Mouse (Mus musculus) MEL (cell line): Measurements from ENCODE around the gene Mphosph6.

Source experiments
- CTCF ChIP-seq, 3 experiments: IDR thresholded peaks in 2 of 3; conservative IDR thresholded peaks in 1 of 3; 2 replicates each; pipeline ENCODE4 v1.5.1; 2011 to 2012; ENCODE audit warnings: low read length in 3 of 3, low read depth in 2 of 3, mild to moderate bottlenecking in 2 of 3, improper control_type of control experiment in 1 of 3, inconsistent platforms in 1 of 3, mixed read lengths in 1 of 3, moderate library complexity in 1 of 3; ENCODE audit not compliant: control insufficient read depth in 1 of 3, insufficient read depth in 1 of 3, poor library complexity in 1 of 3, severe bottlenecking in 1 of 3
- EP300 ChIP-seq, 2 experiments: IDR thresholded peaks; 2 replicates each; pipeline ENCODE4 v1.6.1; 2011; ENCODE audit warnings: improper control_type of control experiment in 2 of 2, low read length in 2 of 2, low read depth in 1 of 2, mild to moderate bottlenecking in 1 of 2
- ETS1 ChIP-seq: IDR thresholded peaks from 2 replicates; pipeline ENCODE4 v1.6.1; 2012; ENCODE audit warnings: low read depth, mild to moderate bottlenecking, inconsistent platforms, low read length, improper control_type of control experiment, moderate library complexity
- GABPA ChIP-seq: IDR thresholded peaks from 2 replicates; pipeline ENCODE4 v1.6.1; 2012; ENCODE audit warnings: low read depth, mild to moderate bottlenecking, inconsistent platforms, low read length, improper control_type of control experiment, moderate library complexity
- GATA1 ChIP-seq: IDR thresholded peaks from 2 replicates; pipeline ENCODE4 v1.6.1; 2011; ENCODE audit warnings: low read depth, low read length, improper control_type of control experiment
- NELFE ChIP-seq: IDR thresholded peaks from 2 replicates; pipeline ENCODE4 v1.6.1; 2011; ENCODE audit warnings: low read depth, low read length, improper control_type of control experiment
- POLR2A ChIP-seq, 2 experiments: IDR thresholded peaks; 2 replicates each; pipeline ENCODE4 v1.6.1; 2011 to 2012; ENCODE audit warnings: low read length in 2 of 2, mild to moderate bottlenecking in 2 of 2, control low read depth in 1 of 2, improper control_type of control experiment in 1 of 2, low read depth in 1 of 2, moderate library complexity in 1 of 2; ENCODE audit not compliant: control insufficient read depth in 1 of 2, insufficient read depth in 1 of 2, poor library complexity in 1 of 2
- POLR2AphosphoS2 ChIP-seq: IDR thresholded peaks from 2 replicates; pipeline ENCODE4 v1.6.1; 2011; ENCODE audit warnings: low read length, improper control_type of control experiment
- UBTF ChIP-seq: IDR thresholded peaks from 2 replicates; pipeline ENCODE4 v1.6.1; 2012; ENCODE audit warnings: low read depth, mild to moderate bottlenecking, inconsistent platforms, low read length, improper control_type of control experiment, moderate library complexity, borderline replicate concordance; ENCODE audit not compliant: insufficient read depth
- USF1 ChIP-seq: IDR thresholded peaks from 2 replicates; pipeline ENCODE4 v1.6.1; 2014; ENCODE audit warnings: low read depth, mild to moderate bottlenecking, inconsistent platforms, low read length, improper control_type of control experiment, moderate library complexity
- ZC3H11A ChIP-seq: IDR thresholded peaks from 2 replicates; pipeline ENCODE4 v1.6.1; 2012; ENCODE audit warnings: low read depth, mild to moderate bottlenecking, inconsistent platforms, low read length, improper control_type of control experiment
- ZNF384 ChIP-seq: IDR thresholded peaks from 2 replicates; pipeline ENCODE4 v1.6.1; 2012; ENCODE audit warnings: low read depth, mild to moderate bottlenecking, inconsistent platforms, low read length, improper control_type of control experiment

GRCm38 (mm10) chr8:117786428-117786827 is 15.3 kb downstream of the Mphosph6 start:
- TF ChIP-seq CTCF (IDR thresholded peaks at IDR 0.05 in 2 of 3, conservative IDR thresholded peaks at IDR 0.05 in 1 of 3; ENCODE audit: control insufficient read depth in 1 of 3, insufficient read depth in 1 of 3, low read depth in 2 of 3, low read length in 3 of 3, poor library complexity in 1 of 3, severe bottlenecking in 1 of 3) (no peak), POLR2A (IDR thresholded peaks at IDR 0.05; ENCODE audit: control insufficient read depth in 1 of 2, insufficient read depth in 1 of 2, low read depth in 1 of 2, low read length in 2 of 2, poor library complexity in 1 of 2) (no peak), UBTF (no peak), ZC3H11A (no peak), POLR2AphosphoS2 (no peak), EP300 (IDR thresholded peaks at IDR 0.05; ENCODE audit: low read depth in 1 of 2, low read length in 2 of 2) (no peak), USF1 (no peak), ETS1 (no peak), ZNF384 (no peak), NELFE (no peak), GATA1 (no peak), GABPA (no peak)
